ENCODE assay signal across 21 mouse cellular contexts in the genomic region with DNA sequence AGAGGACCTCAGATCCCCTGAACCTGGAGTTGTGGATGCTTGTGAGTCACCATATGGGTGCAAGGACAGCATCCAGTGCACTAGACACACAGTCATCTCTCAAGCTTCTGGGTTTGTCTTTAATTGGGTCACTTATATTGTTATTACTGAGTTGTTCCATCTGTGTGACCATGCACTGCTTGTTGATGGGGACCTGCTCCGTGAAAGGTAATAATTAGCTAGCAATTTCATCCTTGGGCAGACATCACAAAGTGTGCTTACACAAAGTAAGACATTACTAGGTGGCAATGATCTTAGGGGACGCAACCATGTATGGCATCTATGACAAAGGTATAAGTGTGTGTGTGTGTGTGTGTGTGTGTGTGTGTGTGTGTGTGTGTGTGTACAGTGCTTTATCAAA. TPM values are rescaled to one million over a fixed set of nuclear protein-coding genes. Genes with fewer than 3 reads are reported as not detected.
A peak's percentile ranks its signal among the peaks of the same experiment; 100 is the strongest.
DNase-seq lines count a peak whose midpoint lies in the region; ATAC-seq and TF ChIP-seq lines count a peak whose summit lies in the region.
"Had no signal": no experiment of that assay in that cellular context is flagged by ENCODE, and none has a peak within 500 bp of the region (broad histone marks: within the 10 kb centered on the region; RNA-seq: fewer than 3 reads in every experiment).

No protein-coding gene starts in this region.

- no peak for TF ChIP-seq CTCF in kidney, postnatal 0 days (IDR thresholded peaks at IDR 0.05; ENCODE audit: low read depth)

- no peak overlapping the region for H3K4me2 ChIP-seq in kidney, postnatal 0 days (ENCODE audit: low read length)
- H3K4me2 ChIP-seq: forebrain, embryonic 13.5 days; heart, embryonic 11.5 days; heart, embryonic 15.5 days; hindbrain, embryonic 14.5 days had no signal

- H3K27ac ChIP-seq in kidney, postnatal 0 days = no peak overlapping the region
- H3K27ac ChIP-seq in midbrain, embryonic 10.5 days (replicated peaks) = no peak overlapping the region
- H3K27ac ChIP-seq: embryonic facial prominence, embryonic 10.5 days; forebrain, embryonic 13.5 days; heart, embryonic 15.5 days; hindbrain, embryonic 10.5 days; hindbrain, embryonic 14.5 days had no signal

- no peaks in the 10 kb centered on the region for H3K36me3 ChIP-seq in kidney, postnatal 0 days (ENCODE audit: insufficient read depth, low read length)
- H3K36me3 ChIP-seq in midbrain, embryonic 10.5 days = no peaks in the 10 kb centered on the region
- H3K36me3 ChIP-seq: embryonic facial prominence, embryonic 10.5 days; heart, embryonic 15.5 days; hindbrain, embryonic 10.5 days had no signal

- no peaks in the 10 kb centered on the region for H3K27me3 ChIP-seq in kidney, postnatal 0 days (ENCODE audit: insufficient read depth, low read length)
- no peaks in the 10 kb centered on the region for H3K27me3 ChIP-seq in midbrain, embryonic 10.5 days (ENCODE audit: low read depth, poor library complexity, severe bottlenecking)
- H3K27me3 ChIP-seq: forebrain, embryonic 13.5 days; heart, embryonic 15.5 days had no signal

- WGBS in kidney, postnatal 0 days = 45% methylated on average over 2 of the region's 2 CpGs
- WGBS in midbrain, embryonic 10.5 days = 91% methylated on average over 2 of the region's 2 CpGs

- H3K4me3 ChIP-seq in kidney, postnatal 0 days (replicated peaks; ENCODE audit: low read depth, low read length) = no peak overlapping the region
- no peak overlapping the region for H3K4me3 ChIP-seq in midbrain, embryonic 10.5 days
- H3K4me3 ChIP-seq: embryonic facial prominence, embryonic 10.5 days; forebrain, embryonic 13.5 days; heart, embryonic 15.5 days; hindbrain, embryonic 10.5 days had no signal

- peak; percentile 3 for DNase-seq in Muller cell, postnatal 12 days (ENCODE audit: inconsistent ontology term)
- DNase-seq in kidney, adult 9 months = peak; percentile 88
- DNase-seq in kidney, postnatal 0 days (ENCODE audit: low spot score) = no peak
- peak; percentile 5 to 20 for DNase-seq in kidney, postnatal 4 days
- DNase-seq in frontal cortex, postnatal 36 days (ENCODE audit: low spot score in 2 of 2) = no peak
- no peak for DNase-seq in midbrain, embryonic 10.5 days (ENCODE audit: low spot score)
- DNase-seq: adrenal gland, adult 2 months; adrenal gland, postnatal 25 days; cerebellum, adult 18-20 months; cerebellum, adult 9-11 months; cerebellum, postnatal 36 days; gastrocnemius, postnatal 10 days; heart, adult 18-20 months; heart, postnatal 14 days had no signal

- no peaks in the 10 kb centered on the region for H3K4me1 ChIP-seq in kidney, postnatal 0 days (replicated peaks; ENCODE audit: insufficient read depth, low read length)
- no peaks in the 10 kb centered on the region for H3K4me1 ChIP-seq in midbrain, embryonic 10.5 days
- H3K4me1 ChIP-seq: embryonic facial prominence, embryonic 10.5 days; forebrain, embryonic 13.5 days; heart, embryonic 15.5 days; hindbrain, embryonic 10.5 days had no signal

- ATAC-seq in kidney, postnatal 0 days (replicated peaks; ENCODE audit: low FRiP score, low read depth) = peak; percentile 86
- ATAC-seq: forebrain, embryonic 13.5 days had no signal

- H3K9ac ChIP-seq in kidney, postnatal 0 days (ENCODE audit: low read depth, low read length) = no peak overlapping the region
- H3K9ac ChIP-seq: forebrain, embryonic 13.5 days; heart, embryonic 15.5 days; hindbrain, embryonic 14.5 days had no signal

- H3K9me3 ChIP-seq in kidney, postnatal 0 days (replicated peaks; ENCODE audit: low read length) = no peaks in the 10 kb centered on the region
- no peaks in the 10 kb centered on the region for H3K9me3 ChIP-seq in midbrain, embryonic 10.5 days (replicated peaks)
- H3K9me3 ChIP-seq: embryonic facial prominence, embryonic 10.5 days; forebrain, embryonic 13.5 days; heart, embryonic 15.5 days; hindbrain, embryonic 10.5 days had no signal

RNA-seq across cellular contexts. Expression of gene Kap, which starts 19.1 kb away (rescaled TPM):
- polyA plus RNA-seq in kidney, postnatal 0 days (2015; fragmentation: Nextera tagmentation; extraction: Ambion mirVana) = 659 and 874 TPM in 2 replicates
- polyA plus RNA-seq in midbrain, embryonic 10.5 days (2016; fragmentation: Nextera tagmentation; extraction: Ambion mirVana) = not detected in 2 replicates
- polyA plus RNA-seq: adrenal gland, adult 2 months; embryonic facial prominence, embryonic 10.5 days; embryonic facial prominence, embryonic 14.5 days; forebrain, embryonic 13.5 days; heart, embryonic 11.5 days; heart, embryonic 15.5 days; hindbrain, embryonic 10.5 days; hindbrain, embryonic 14.5 days had no signal

Comparison
In these comparisons a context has a peak if more than half of its experiments do, and no peak if none do; other contexts are left out.
1. DNase-seq: peak in Muller cell, postnatal 12 days (single experiment), kidney, adult 9 months (single experiment) and kidney, postnatal 4 days (2 of 2); none in kidney, postnatal 0 days (single experiment), frontal cortex, postnatal 36 days (0 of 2) and midbrain, embryonic 10.5 days (single experiment).
2. RNA of gene Kap, which starts 19.1 kb away (polyA plus RNA-seq): 659 to 874 TPM in kidney, postnatal 0 days; not detected in midbrain, embryonic 10.5 days; every median in the first group is over 100 times any median in the second.